13 mouse cellular contexts compared by ENCODE assay signal in the genomic region with DNA sequence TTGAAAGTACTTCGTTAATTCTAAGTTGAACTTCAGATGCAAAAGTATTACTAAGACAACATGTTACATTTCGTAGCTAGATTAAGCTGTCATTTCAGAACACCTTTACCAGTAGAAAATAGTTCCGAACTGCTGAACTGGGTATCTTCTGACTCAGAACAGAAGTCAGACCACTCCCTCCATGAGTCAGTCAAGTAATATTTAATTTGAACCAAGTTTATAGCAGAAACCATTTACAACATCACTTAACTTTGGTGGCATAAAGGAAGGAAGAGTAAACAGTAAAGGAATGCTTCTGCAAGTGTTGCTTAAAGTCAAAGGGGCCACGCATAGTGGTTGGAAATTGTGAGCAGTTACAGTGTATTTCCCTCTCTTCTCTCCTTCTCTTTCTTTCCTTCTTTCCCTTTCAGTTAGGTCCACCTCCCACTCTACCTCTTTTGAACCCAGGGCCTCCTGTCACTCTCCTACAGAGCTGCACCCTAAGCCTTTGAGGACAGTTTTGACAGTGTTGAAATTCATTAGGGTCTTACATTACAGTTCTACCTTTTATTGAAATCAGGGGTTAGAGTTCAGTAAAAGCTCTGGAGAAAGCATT. TPM values are rescaled to one million over a fixed set of nuclear protein-coding genes. Genes with fewer than 3 reads are reported as not detected.
A peak's percentile ranks its signal among the peaks of the same experiment; 100 is the strongest.
DNase-seq lines count a peak whose midpoint lies in the region; ATAC-seq and TF ChIP-seq lines count a peak whose summit lies in the region.
"Had no signal": no experiment of that assay in that cellular context is flagged by ENCODE, and none has a peak within 500 bp of the region (broad histone marks: within the 10 kb centered on the region; RNA-seq: fewer than 3 reads in every experiment).

No protein-coding gene starts in this region.

- H3K79me2 ChIP-seq in macrophage (ENCODE audit: inconsistent target), result peaks cover 78% of the 10 kb centered on the region

- WGBS in lung, embryonic 15.5 days, result 57% methylated on average over 4 of the region's 4 CpGs
- WGBS in intestine, postnatal 0 days, result 37% methylated on average over 4 of the region's 4 CpGs
- 46% methylated on average over 4 of the region's 4 CpGs for WGBS in macrophage (ENCODE audit: missing documents)

- DNase-seq in gastrocnemius, adult 2 months, result no peak
- DNase-seq in gastrocnemius, adult 8-10 months (ENCODE audit: low spot score in 2 of 2), result no peak
- DNase-seq in lung, postnatal 14 days, result no peak
- DNase-seq in frontal cortex, postnatal 10 days (ENCODE audit: low spot score in 2 of 2), result no peak
- DNase-seq in thymus, postnatal 14 days, result no peak
- DNase-seq: B cell, adult 2 months; cerebellum, postnatal 25 days; heart, postnatal 4 days; kidney, postnatal 25 days; spleen, adult 18-20 months had no signal

- peak overlapping the region; percentile 56; the same call in 1 of the 2 replicates for H3K4me2 ChIP-seq in lung, embryonic 15.5 days
- peak overlapping the region; percentile 72 for H3K4me2 ChIP-seq in intestine, postnatal 0 days (replicated peaks; ENCODE audit: low read depth)

- H3K36me3 ChIP-seq in lung, embryonic 15.5 days, result no peaks in the 10 kb centered on the region
- no peaks in the 10 kb centered on the region for H3K36me3 ChIP-seq in intestine, postnatal 0 days (ENCODE audit: control insufficient read depth, insufficient read depth)
- no peaks in the 10 kb centered on the region for H3K36me3 ChIP-seq in macrophage (ENCODE audit: inconsistent target)

- TF ChIP-seq CTCF in gastrocnemius, adult 2 months (IDR thresholded peaks at IDR 0.05), result no peak
- TF ChIP-seq CTCF in intestine, postnatal 0 days (IDR thresholded peaks at IDR 0.05; ENCODE audit: low read depth), result no peak

- no peaks in the 10 kb centered on the region for H3K9me3 ChIP-seq in lung, embryonic 15.5 days
- H3K9me3 ChIP-seq in intestine, postnatal 0 days (ENCODE audit: control insufficient read depth), result no peaks in the 10 kb centered on the region

- H3K9ac ChIP-seq in lung, embryonic 15.5 days, result no peak overlapping the region
- no peak overlapping the region for H3K9ac ChIP-seq in intestine, postnatal 0 days (ENCODE audit: low read depth, low read length)

- H3K27me3 ChIP-seq in lung, embryonic 15.5 days, result no peaks in the 10 kb centered on the region
- no peaks in the 10 kb centered on the region for H3K27me3 ChIP-seq in intestine, postnatal 0 days (replicated peaks; ENCODE audit: control insufficient read depth, insufficient read depth, low read length)

- H3K4me1 ChIP-seq in lung, embryonic 15.5 days, result peaks cover 49% of the 10 kb centered on the region
- peaks cover 16% of the 10 kb centered on the region for H3K4me1 ChIP-seq in intestine, postnatal 0 days (replicated peaks; ENCODE audit: control insufficient read depth, insufficient read depth, low read length)

- H3K4me3 ChIP-seq in gastrocnemius, adult 2 months, result peak overlapping the region; percentile 83
- no peak overlapping the region for H3K4me3 ChIP-seq in lung, embryonic 15.5 days
- H3K4me3 ChIP-seq in intestine, postnatal 0 days (ENCODE audit: low read depth, low read length), result no peak overlapping the region; the same call in 1 of the 2 replicates
- peak overlapping the region; percentile 90; the same call in 1 of the 2 replicates for H3K4me3 ChIP-seq in macrophage (ENCODE audit: inconsistent target)

- intact Hi-C loops in gastrocnemius, adult 2 months (cut with DNase I), result loop anchor here (5.0 kb wide), 1 partner anchor 81 kb away; a partner anchor contains a TSS

- no peak for ATAC-seq in lung, embryonic 15.5 days (ENCODE audit: borderline replicate concordance, extremely low read depth, low FRiP score, low TSS enrichment)
- ATAC-seq in intestine, postnatal 0 days, result no peak

- peak overlapping the region; percentile 99 for H3K27ac ChIP-seq in gastrocnemius, adult 2 months
- H3K27ac ChIP-seq in lung, embryonic 15.5 days, result no peak overlapping the region
- H3K27ac ChIP-seq in intestine, postnatal 0 days (ENCODE audit: low read depth, low read length), result peak overlapping the region; percentile 11
- H3K27ac ChIP-seq in macrophage, result 0 out of 2 replicates have a peak overlapping the region, but pooled peaks have one; percentile 17

RNA-seq across cellular contexts. Expression of a gene that starts 12.3 kb away (rescaled TPM):
- total RNA-seq in gastrocnemius, adult 2 months (2021), result 100 to 1,000 TPM; 569 to 658 TPM
- 100 to 1,000 TPM; 663 to 813 (median 803) TPM for total RNA-seq in gastrocnemius, adult 8-10 months (2022)
- 353 and 378 TPM in 2 replicates for polyA plus RNA-seq in lung, embryonic 15.5 days (2015; fragmentation: Nextera tagmentation; extraction: Ambion mirVana)
- 321 and 331 TPM in 2 replicates for polyA plus RNA-seq in intestine, postnatal 0 days (2015; fragmentation: Nextera tagmentation; extraction: Ambion mirVana)
- total RNA-seq in macrophage (2018; cell fraction: chromatin; rRNA removed), result 100 to 1,000 TPM in 15 of 26 experiments, 10 to 100 TPM in 11; 46.4 to 227 (median 119) TPM
- 100 to 1,000 TPM; 226 to 449 (median 347) TPM for total RNA-seq in macrophage (2018; cell fraction: cytosol; rRNA removed)
- total RNA-seq in macrophage (2018; cell fraction: nucleus; rRNA removed), result 100 to 1,000 TPM; 100 to 894 (median 218) TPM
- polyA plus RNA-seq in macrophage (2018), result 220 to 982 TPM (median 230 TPM) in 3 replicates

Comparison
In these comparisons a context has a peak if more than half of its experiments do, and no peak if none do; other contexts are left out.
1. H3K4me3 ChIP-seq: peak in gastrocnemius, adult 2 months (single experiment) and macrophage (single experiment); none in lung, embryonic 15.5 days (single experiment) and intestine, postnatal 0 days (single experiment).